Mouse (Mus musculus) small intestine, adult 2 months (tissue): Measurements from ENCODE around the gene Fam71e1. TPM values are rescaled to one million over a fixed set of nuclear protein-coding genes. Genes with fewer than 3 reads are reported as not detected.
A peak's percentile ranks its signal among the peaks of the same experiment; 100 is the strongest.

Source experiments
- H3K27ac ChIP-seq: fragments of 200-500 bp; 2 replicates; pipeline ENCODE4 v1.5.1; 2012; ENCODE audit warnings: low read depth, low read length, control low read depth, inconsistent platforms; ENCODE audit not compliant: insufficient read depth
- H3K27me3 ChIP-seq: fragments of 200-500 bp; 2 replicates; pipeline ENCODE4 v1.6.1; 2012; ENCODE audit warnings: mild to moderate bottlenecking, moderate library complexity, low read length, inconsistent platforms; ENCODE audit not compliant: control insufficient read depth, insufficient read depth
- H3K36me3 ChIP-seq: fragments of 200-500 bp; 2 replicates; pipeline ENCODE4 v1.6.1; 2012; ENCODE audit warnings: mild to moderate bottlenecking, low read length, control low read depth, inconsistent platforms; ENCODE audit not compliant: control insufficient read depth, insufficient read depth
- H3K4me1 ChIP-seq: fragments of 200-500 bp; 2 replicates; pipeline ENCODE4 v1.6.1; 2012; ENCODE audit warnings: low read length, inconsistent platforms, mixed read lengths; ENCODE audit not compliant: control insufficient read depth, insufficient read depth, insufficient read length
- H3K4me3 ChIP-seq: fragments of 200-500 bp; 2 replicates; pipeline ENCODE4 v1.5.1; 2012; ENCODE audit warnings: low read depth, mild to moderate bottlenecking, control low read depth, inconsistent platforms, low read length, moderate library complexity
- CTCF ChIP-seq: fragments of 200-500 bp; IDR thresholded peaks from 2 replicates; pipeline ENCODE4 v1.5.1; 2012; ENCODE audit warnings: low read depth, mild to moderate bottlenecking, control low read depth, inconsistent platforms, low read length, moderate library complexity, mixed read lengths; ENCODE audit not compliant: insufficient replicate concordance, insufficient read length; ENCODE audit errors: extremely low read depth
- POLR2A ChIP-seq: fragments of 200-500 bp; IDR thresholded peaks from 2 replicates; pipeline ENCODE4 v1.6.1; 2012; ENCODE audit warnings: low read depth, mild to moderate bottlenecking, control low read depth, inconsistent platforms, low read length, moderate library complexity
- WGBS: fragments of 180-500 bp; shearing (Covaris S2); methylation state at CpG from one replicate; pipeline ENCODE4 v1.1.7; 2018; 5-methylcytosine and 5-hydroxymethylcytosine counted together
- polyA plus RNA-seq: library from polyadenylated mRNA; depleted of rRNA; stranded (reverse); fragments of >200 nt; gene quantifications from 2 replicates; pipeline ENCODE4 v1.2.3, GENCODE M21; 2012

Gene Fam71e1
- polyA plus RNA-seq, 1 experiment: 2.0 TPM

- Histone ChIP-seq H3K27me3 (peaks cover 17% of the 10 kb centered on the region), H3K4me3 (no peak overlapping the region), H3K4me1 (peaks cover 12% of the 10 kb centered on the region), H3K36me3 (no peaks in the 10 kb centered on the region; the same call in 1 of the 2 replicates), H3K27ac (no peak overlapping the region)
- 86% methylated on average over 16 of the region's 16 CpGs for WGBS
- TF ChIP-seq CTCF (no peak), POLR2A (no peak)
Measured at GRCm38 (mm10) chr7:44466888-44467311, 29.5 kb upstream of the Fam71e1 start.

GRCm38 (mm10) chr7:44467811-44468411 is 28.5 kb upstream of the Fam71e1 start, which contains the start of gene Josd2:
TSS of gene Josd2 (plus strand) at chr7:44467980.
- no peaks in the 10 kb centered on the region; the same call in 1 of the 2 replicates for H3K36me3 ChIP-seq
- H3K27ac ChIP-seq: 0 out of 2 replicates have a peak within 1 kb of the TSS, but pooled peaks have one; percentile 4
- peaks cover 12% of the 10 kb centered on the region for H3K4me1 ChIP-seq
- H3K27me3 ChIP-seq: peaks cover 7% of the 10 kb centered on the region; the same call in 1 of the 2 replicates
- H3K4me3 ChIP-seq: peak within 1 kb of the TSS; percentile 81
- whole genome bisulfite sequencing: under 1% methylated on average over 42 of the region's 42 CpGs
- TF ChIP-seq POLR2A (peak; percentile 56), CTCF (no peak)

GRCm38 (mm10) chr7:44468644-44469285 is 27.6 kb upstream of the Fam71e1 start:
- 63% methylated on average over 15 of the region's 15 CpGs for WGBS
- H3K4me1 ChIP-seq: peaks cover 15% of the 10 kb centered on the region
- no peaks in the 10 kb centered on the region; the same call in 1 of the 2 replicates for H3K36me3 ChIP-seq
- H3K27ac ChIP-seq: no peak overlapping the region
- TF ChIP-seq CTCF (no peak), POLR2A (no peak)
- no peaks in the 10 kb centered on the region; the same call in 1 of the 2 replicates for H3K27me3 ChIP-seq
- H3K4me3 ChIP-seq: peak overlapping the region; percentile 81

GRCm38 (mm10) chr7:44469677-44470675 is 26.4 kb upstream of the Fam71e1 start:
- 91% methylated on average over 16 of the region's 16 CpGs for WGBS
- no peak for TF ChIP-seq CTCF
- TF ChIP-seq POLR2A: no peak

GRCm38 (mm10) chr7:44470696-44471612 is 25.4 kb upstream of the Fam71e1 start:
- TF ChIP-seq POLR2A: no peak
- TF ChIP-seq CTCF: no peak
- no peaks in the 10 kb centered on the region; the same call in 1 of the 2 replicates for H3K36me3 ChIP-seq
- 90% methylated on average over 16 of the region's 16 CpGs for WGBS
- no peak overlapping the region for H3K4me3 ChIP-seq
- no peak overlapping the region for H3K27ac ChIP-seq
- peaks cover 13% of the 10 kb centered on the region for H3K4me1 ChIP-seq
- no peaks in the 10 kb centered on the region for H3K27me3 ChIP-seq

More at GRCm38 (mm10) chr7:44469677-44470675, 26.4 kb upstream of the Fam71e1 start:
- Histone ChIP-seq H3K4me3 (no peak overlapping the region), H3K27ac (no peak overlapping the region), H3K27me3 (no peaks in the 10 kb centered on the region), H3K36me3 (no peaks in the 10 kb centered on the region; the same call in 1 of the 2 replicates), H3K4me1 (peaks cover 15% of the 10 kb centered on the region)

GRCm38 (mm10) chr7:44471880-44472557 is 24.4 kb upstream of the Fam71e1 start:
- Histone ChIP-seq H3K36me3 (no peaks in the 10 kb centered on the region; the same call in 1 of the 2 replicates), H3K27me3 (no peaks in the 10 kb centered on the region), H3K4me3 (no peak overlapping the region), H3K27ac (no peak overlapping the region), H3K4me1 (peaks cover 13% of the 10 kb centered on the region)
- TF ChIP-seq CTCF (no peak), POLR2A (no peak)
- 45% methylated on average over 6 of the region's 6 CpGs for WGBS
